Mouse (Mus musculus) myocyte (in vitro differentiated cells): Measurements from ENCODE around the gene Anapc7.

Experiments
- E2F4 ChIP-seq: IDR thresholded peaks from one replicate; pipeline ENCODE4 v1.6.1; 2011; ENCODE audit warnings: mild to moderate bottlenecking, control low read depth, moderate library complexity; ENCODE audit not compliant: insufficient read depth
- MAX ChIP-seq: IDR thresholded peaks from one replicate; pipeline ENCODE4 v1.6.1; 2011; ENCODE audit warnings: low read depth, mild to moderate bottlenecking, control low read depth
- MYOD1 ChIP-seq, 3 experiments: IDR thresholded peaks; one replicate each; pipeline ENCODE4 v1.6.1; 2011; ENCODE audit warnings: control low read depth in 2 of 3, low read depth in 2 of 3, mild to moderate bottlenecking in 2 of 3, moderate library complexity in 1 of 3; ENCODE audit not compliant: insufficient read length in 2 of 3, control insufficient read depth in 1 of 3
- MYOG ChIP-seq, 3 experiments: IDR thresholded peaks; one replicate each; pipeline ENCODE4 v1.6.1; 2011; ENCODE audit warnings: control low read depth in 2 of 3, low read depth in 2 of 3, mild to moderate bottlenecking in 2 of 3; ENCODE audit not compliant: insufficient read length in 2 of 3, control insufficient read depth in 1 of 3, insufficient read depth in 1 of 3
- POLR2A ChIP-seq: IDR thresholded peaks from one replicate; pipeline ENCODE4 v1.6.1; 2011; ENCODE audit warnings: low read depth, mild to moderate bottlenecking, control low read depth, moderate library complexity; ENCODE audit not compliant: insufficient read length
- POLR2AphosphoS2 ChIP-seq: IDR thresholded peaks from one replicate; pipeline ENCODE4 v1.6.1; 2011; ENCODE audit warnings: low read depth, control low read depth; ENCODE audit not compliant: insufficient read length
- REST ChIP-seq: IDR thresholded peaks from one replicate; pipeline ENCODE4 v1.6.1; 2011; ENCODE audit warnings: mild to moderate bottlenecking, control low read depth, moderate library complexity; ENCODE audit not compliant: insufficient read depth, insufficient read length
- TCF12 ChIP-seq: IDR thresholded peaks from one replicate; pipeline ENCODE4 v1.6.1; 2011; ENCODE audit warnings: mild to moderate bottlenecking, control low read depth; ENCODE audit not compliant: poor library complexity, insufficient read depth, severe bottlenecking
- TCF3 ChIP-seq: IDR thresholded peaks from one replicate; pipeline ENCODE4 v1.6.1; 2011; ENCODE audit warnings: low read depth, control low read depth; ENCODE audit not compliant: insufficient read length
- USF1 ChIP-seq: IDR thresholded peaks from one replicate; pipeline ENCODE4 v1.6.1; 2011; ENCODE audit warnings: low read depth, mild to moderate bottlenecking, control low read depth, moderate library complexity

DNA sequence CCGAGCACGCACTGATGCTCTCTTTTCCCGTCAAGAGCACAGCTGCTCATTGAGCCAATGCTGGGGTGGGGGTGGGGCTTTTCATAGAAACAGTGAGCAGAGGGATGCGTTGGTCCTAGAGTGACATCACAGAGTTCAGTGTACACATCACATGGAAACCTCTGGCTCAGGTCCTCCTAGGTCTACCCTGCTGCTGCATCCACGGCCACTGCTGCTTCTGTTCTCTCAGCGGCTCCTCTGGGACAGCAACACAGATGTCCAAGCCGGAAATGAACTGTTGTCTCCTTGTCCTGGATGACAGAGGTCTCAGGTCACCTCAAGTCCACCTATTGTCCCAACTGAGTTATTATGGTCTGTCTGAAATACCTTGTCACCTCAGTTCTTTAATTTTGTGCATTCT is 28.5 kb downstream of the Anapc7 start:
- TF ChIP-seq USF1: no peak
- no peak for TF ChIP-seq REST
- no peak for TF ChIP-seq E2F4
- TF ChIP-seq MAX: no peak
- peak; percentile 88 for TF ChIP-seq POLR2AphosphoS2
- peak; percentile 21 for TF ChIP-seq POLR2A
- TF ChIP-seq MYOD1 (IDR thresholded peaks at IDR 0.05; ENCODE audit: control insufficient read depth in 1 of 3, insufficient read length in 2 of 3, low read depth in 2 of 3): no peak
- no peak for TF ChIP-seq TCF12
- no peak for TF ChIP-seq MYOG (IDR thresholded peaks at IDR 0.05; ENCODE audit: control insufficient read depth in 1 of 3, insufficient read depth in 1 of 3, insufficient read length in 2 of 3, low read depth in 2 of 3)
- TF ChIP-seq TCF3: no peak
